Mouse (Mus musculus): ENCODE data around the gene Bnip3. TPM values are rescaled to one million over a fixed set of nuclear protein-coding genes. Genes with fewer than 3 reads are reported as not detected.

Bnip3 gene
- polyA plus RNA-seq, 1 experiment from 2014 or later, result 121 TPM

DNA sequence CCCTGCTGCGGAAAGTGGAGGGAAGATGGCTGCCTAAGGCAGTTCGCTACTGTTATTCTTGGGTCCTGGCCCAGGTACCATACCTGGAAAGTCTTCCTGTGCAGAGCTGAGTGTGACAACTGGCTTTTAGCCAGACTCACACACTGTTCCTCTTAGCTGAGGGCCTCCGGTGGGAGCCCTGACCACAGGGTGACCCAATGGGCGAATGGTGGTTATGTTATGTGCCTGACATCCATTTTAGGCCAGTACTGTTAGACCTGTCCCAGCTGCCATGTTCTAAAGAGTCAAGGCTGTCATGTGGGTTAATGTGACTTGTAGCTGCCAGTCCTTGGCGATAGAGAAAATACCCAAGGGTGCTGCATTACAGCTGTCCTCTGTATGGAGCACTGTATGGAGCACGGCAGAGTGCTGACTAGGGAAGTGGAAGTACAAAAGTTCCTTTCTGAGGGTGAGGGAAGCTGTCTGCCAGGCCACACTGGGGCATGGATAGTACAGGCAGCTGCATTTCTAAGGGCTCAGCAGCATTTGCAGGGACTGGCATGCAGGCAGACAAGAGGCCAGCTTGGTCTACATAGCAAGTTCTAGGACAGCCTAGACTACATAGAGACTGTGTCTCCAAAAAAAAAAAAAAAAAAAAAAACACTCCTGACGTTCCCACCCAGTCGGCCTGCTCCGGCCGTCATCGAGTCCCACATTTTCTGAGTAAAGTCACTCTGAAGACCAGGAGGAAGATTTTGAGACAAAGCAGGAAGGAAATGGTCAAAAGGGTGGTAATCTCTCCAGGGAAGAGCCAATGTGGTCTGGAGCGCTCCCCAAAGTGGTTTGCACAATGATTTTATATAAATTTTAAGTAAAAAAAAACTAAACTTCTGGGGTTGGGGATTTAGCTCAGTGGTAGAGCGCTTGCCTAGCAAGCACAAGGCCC lies 23.7 kb downstream of the Bnip3 start:
- H3K36me3 ChIP-seq (replicated peaks), result peaks cover 72% of the 10 kb centered on the region
- WGBS, result 92% methylated on average over 13 of the region's 13 CpGs

DNA sequence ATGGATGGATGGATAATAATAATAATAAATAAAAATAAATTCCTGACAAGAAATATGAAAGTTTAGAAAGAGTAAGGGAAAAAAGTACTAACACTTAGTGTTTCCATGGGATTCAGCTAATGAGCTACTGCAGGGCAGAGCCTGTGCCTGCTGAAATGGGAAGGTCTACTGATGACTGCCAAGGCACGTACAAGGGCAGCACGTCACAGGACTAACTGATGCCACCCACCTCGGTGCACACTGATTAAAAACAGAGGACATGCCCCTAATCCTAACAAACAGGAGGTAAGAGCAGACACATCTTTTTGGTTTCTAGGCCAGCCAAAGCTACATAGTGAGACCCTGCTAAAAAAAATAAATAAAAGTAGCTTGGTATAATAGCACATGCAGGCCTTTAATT lies 25.6 kb downstream of the Bnip3 start:
- DNase-seq (ENCODE audit: low spot score), result no peak
- H3K9me3 ChIP-seq, result no peaks in the 10 kb centered on the region
- no peaks in the 10 kb centered on the region for H3K27me3 ChIP-seq (replicated peaks; ENCODE audit: low read depth, poor library complexity, severe bottlenecking)
- peaks cover 84% of the 10 kb centered on the region for H3K36me3 ChIP-seq (replicated peaks)
- no peak overlapping the region for H3K4me3 ChIP-seq
- H3K4me1 ChIP-seq, result no peaks in the 10 kb centered on the region
- no peak overlapping the region for H3K27ac ChIP-seq (replicated peaks)
- 92% methylated on average over 3 of the region's 3 CpGs for WGBS

More for the DNA sequence above, 23.7 kb downstream of the Bnip3 start:
- Histone ChIP-seq H3K9me3 (no peaks in the 10 kb centered on the region), H3K4me3 (no peak overlapping the region), H3K27ac (replicated peaks) (no peak overlapping the region), H3K4me1 (no peaks in the 10 kb centered on the region), H3K27me3 (replicated peaks; ENCODE audit: low read depth, poor library complexity, severe bottlenecking) (no peaks in the 10 kb centered on the region)
- no peak for DNase-seq (ENCODE audit: low spot score)

- no peaks in the 10 kb centered on the region for H3K9me3 ChIP-seq
- WGBS, result 84% methylated on average over 3 of the region's 3 CpGs
- peaks cover 99% of the 10 kb centered on the region for H3K36me3 ChIP-seq (replicated peaks)
- H3K27me3 ChIP-seq (replicated peaks; ENCODE audit: low read depth, poor library complexity, severe bottlenecking), result no peaks in the 10 kb centered on the region
- no peak overlapping the region for H3K4me3 ChIP-seq
- H3K4me1 ChIP-seq, result no peaks in the 10 kb centered on the region
- H3K27ac ChIP-seq (replicated peaks), result no peak overlapping the region
- no peak for DNase-seq (ENCODE audit: low spot score)
Observed at GRCm38 (mm10) chr7:138875031-138875430, 34.3 kb downstream of the Bnip3 start.

DNA sequence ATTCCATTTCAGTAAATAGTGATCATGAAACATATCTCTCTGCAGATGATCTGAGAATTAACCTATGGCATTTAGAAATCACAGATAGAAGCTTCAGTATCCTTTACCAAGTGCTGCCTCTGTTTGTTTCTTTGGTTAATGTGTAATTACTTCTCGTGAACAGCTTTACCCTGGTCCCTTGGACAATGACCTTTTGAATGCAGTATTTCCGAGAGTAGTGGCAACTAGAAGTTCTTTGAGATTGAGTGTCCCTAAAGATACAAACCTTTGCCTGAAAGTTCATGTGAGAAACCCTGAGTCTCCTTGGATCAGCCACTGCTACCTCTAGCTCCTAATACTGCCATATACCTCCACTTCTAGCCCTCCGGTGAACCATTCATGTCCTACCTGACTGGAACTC lies 36.4 kb downstream of the Bnip3 start:
- 88% methylated on average over 3 of the region's 3 CpGs for WGBS
- Histone ChIP-seq H3K9me3 (no peaks in the 10 kb centered on the region), H3K4me1 (no peaks in the 10 kb centered on the region), H3K27me3 (replicated peaks; ENCODE audit: low read depth, poor library complexity, severe bottlenecking) (no peaks in the 10 kb centered on the region), H3K27ac (replicated peaks) (no peak overlapping the region), H3K4me3 (no peak overlapping the region), H3K36me3 (replicated peaks) (peaks cover 99% of the 10 kb centered on the region)
- DNase-seq (ENCODE audit: low spot score), result no peak

DNA sequence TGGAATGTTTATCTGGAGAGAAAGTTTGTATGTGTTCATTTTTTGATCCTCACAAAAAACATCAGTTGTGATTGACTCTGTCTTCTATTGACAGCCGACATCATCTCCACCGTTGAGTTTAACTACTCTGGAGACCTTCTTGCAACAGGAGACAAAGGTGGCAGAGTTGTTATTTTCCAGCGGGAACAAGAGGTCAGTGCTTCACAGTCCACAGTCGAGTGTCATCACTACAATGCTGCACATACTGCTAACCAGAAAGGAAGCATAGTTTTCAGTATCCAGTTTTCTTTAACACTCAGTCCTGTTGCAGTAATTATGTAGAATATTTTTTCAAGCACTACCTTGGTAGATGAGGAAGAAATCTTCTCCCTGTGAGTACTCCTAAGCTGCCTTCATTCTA lies 41.0 kb downstream of the Bnip3 start:
- peaks cover 11% of the 10 kb centered on the region for H3K4me1 ChIP-seq
- 92% methylated on average over 4 of the region's 4 CpGs for WGBS
- no peak overlapping the region for H3K27ac ChIP-seq (replicated peaks)
- H3K36me3 ChIP-seq (replicated peaks), result peaks cover 70% of the 10 kb centered on the region
- no peaks in the 10 kb centered on the region for H3K27me3 ChIP-seq (replicated peaks; ENCODE audit: low read depth, poor library complexity, severe bottlenecking)
- DNase-seq (ENCODE audit: low spot score), result no peak
- no peak overlapping the region for H3K4me3 ChIP-seq
- no peaks in the 10 kb centered on the region for H3K9me3 ChIP-seq

GRCm38 (mm10) chr7:138867286-138867685 lies 42.0 kb downstream of the Bnip3 start:
- DNase-seq (ENCODE audit: low spot score), result no peak
- H3K27me3 ChIP-seq (replicated peaks; ENCODE audit: low read depth, poor library complexity, severe bottlenecking), result no peaks in the 10 kb centered on the region
- H3K27ac ChIP-seq (replicated peaks), result no peak overlapping the region
- peaks cover 60% of the 10 kb centered on the region for H3K36me3 ChIP-seq (replicated peaks)
- no peaks in the 10 kb centered on the region for H3K9me3 ChIP-seq
- 65% methylated on average over 6 of the region's 6 CpGs for WGBS
- peaks cover 14% of the 10 kb centered on the region for H3K4me1 ChIP-seq
- no peak overlapping the region for H3K4me3 ChIP-seq

DNA sequence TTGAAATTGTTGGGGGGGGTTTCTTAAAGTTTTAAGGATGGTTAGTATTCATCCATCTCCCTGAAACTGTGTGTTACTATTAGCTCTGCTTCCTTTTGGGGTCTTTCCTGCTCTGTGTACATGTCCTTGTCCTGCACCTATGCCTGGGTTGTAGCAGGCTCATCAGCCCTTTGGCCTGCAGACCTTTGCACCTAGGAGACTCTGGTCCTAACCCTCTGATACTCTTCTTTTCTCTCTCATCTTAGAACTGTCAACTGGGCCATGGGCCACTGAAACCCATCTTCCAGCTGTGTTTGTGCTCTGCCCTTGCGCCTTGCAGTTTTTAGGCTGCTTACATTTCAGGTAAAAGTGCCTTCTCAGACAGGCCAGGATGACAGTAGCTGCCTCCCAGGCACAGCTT lies 44.5 kb downstream of the Bnip3 start:
- Histone ChIP-seq H3K27me3 (replicated peaks; ENCODE audit: low read depth, poor library complexity, severe bottlenecking) (no peaks in the 10 kb centered on the region), H3K36me3 (replicated peaks) (peaks cover 51% of the 10 kb centered on the region), H3K4me3 (no peak overlapping the region), H3K9me3 (no peaks in the 10 kb centered on the region), H3K27ac (replicated peaks) (no peak overlapping the region), H3K4me1 (peaks cover 14% of the 10 kb centered on the region)
- no peak for DNase-seq (ENCODE audit: low spot score)
- WGBS, result 89% methylated on average over 1 of the region's 1 CpGs

DNA sequence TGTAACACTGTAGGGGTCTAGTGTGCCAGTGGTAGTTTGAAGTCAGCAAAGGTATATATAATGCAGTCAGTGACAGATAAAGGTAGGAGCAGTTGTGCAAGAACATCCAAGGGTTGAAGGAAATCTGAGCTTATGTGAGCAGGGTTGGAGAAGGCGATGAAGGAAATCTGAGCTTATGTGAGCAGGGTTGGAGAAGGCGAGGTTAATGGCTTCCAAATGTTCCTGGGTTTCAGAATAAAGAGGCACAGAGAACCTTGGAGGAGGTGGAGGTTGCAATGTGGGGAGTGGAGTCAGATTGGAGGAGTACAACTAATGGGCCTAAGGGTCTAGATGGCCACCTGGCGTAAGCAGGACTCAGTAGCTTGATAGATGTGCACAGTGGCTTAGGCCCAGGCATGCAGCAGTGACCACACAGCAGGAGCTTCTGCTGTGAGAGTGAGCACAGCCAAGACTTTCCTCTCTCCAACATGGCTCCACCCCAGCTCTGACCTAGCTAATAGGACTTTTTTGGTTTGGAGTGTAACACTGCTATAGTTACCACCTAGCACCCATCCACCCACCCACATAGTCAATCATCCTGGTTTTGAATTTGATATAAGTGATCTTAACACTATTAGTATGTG lies 45.3 kb downstream of the Bnip3 start:
- peak overlapping the region; percentile 40; the same call in 1 of the 2 replicates for H3K27ac ChIP-seq (replicated peaks)
- H3K27me3 ChIP-seq (replicated peaks; ENCODE audit: low read depth, poor library complexity, severe bottlenecking), result no peaks in the 10 kb centered on the region
- no peaks in the 10 kb centered on the region for H3K9me3 ChIP-seq
- H3K4me1 ChIP-seq, result peaks cover 14% of the 10 kb centered on the region
- H3K36me3 ChIP-seq (replicated peaks), result peaks cover 49% of the 10 kb centered on the region
- WGBS, result 47% methylated on average over 3 of the region's 3 CpGs
- DNase-seq (ENCODE audit: low spot score), result peak; percentile 29
- H3K4me3 ChIP-seq, result no peak overlapping the region

DNA sequence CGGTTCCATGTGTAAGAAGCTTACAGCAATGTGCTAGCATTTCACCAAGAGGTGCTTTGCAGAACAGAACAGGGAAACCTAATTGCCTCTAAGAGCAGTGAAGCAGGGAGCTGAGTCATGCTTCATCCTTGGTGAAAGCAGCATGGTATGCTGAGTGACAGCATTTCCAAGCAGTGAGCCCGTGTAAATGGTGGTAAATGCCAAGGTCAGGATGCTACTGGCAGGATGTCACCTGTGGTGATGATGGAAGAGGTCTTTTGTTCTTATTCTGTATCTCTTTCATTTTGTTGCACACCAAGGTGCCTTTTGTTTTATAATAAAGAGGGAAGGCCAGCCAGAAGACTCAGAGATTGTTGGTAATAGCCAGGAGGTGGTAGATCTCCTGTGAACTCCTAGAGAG lies 52.6 kb downstream of the Bnip3 start:
- 82% methylated on average over 2 of the region's 2 CpGs for WGBS
- DNase-seq (ENCODE audit: low spot score), result no peak
- Histone ChIP-seq H3K36me3 (replicated peaks) (peaks cover 88% of the 10 kb centered on the region), H3K27me3 (replicated peaks; ENCODE audit: low read depth, poor library complexity, severe bottlenecking) (no peaks in the 10 kb centered on the region), H3K4me3 (no peak overlapping the region), H3K9me3 (no peaks in the 10 kb centered on the region), H3K4me1 (no peaks in the 10 kb centered on the region), H3K27ac (replicated peaks) (no peak overlapping the region)

GRCm38 (mm10) chr7:138854201-138854600 lies 55.1 kb downstream of the Bnip3 start:
- 93% methylated on average over 2 of the region's 2 CpGs for WGBS
- Histone ChIP-seq H3K36me3 (replicated peaks) (peaks cover 91% of the 10 kb centered on the region), H3K4me3 (no peak overlapping the region), H3K27me3 (replicated peaks; ENCODE audit: low read depth, poor library complexity, severe bottlenecking) (no peaks in the 10 kb centered on the region), H3K4me1 (peaks cover 5% of the 10 kb centered on the region; the same call in 1 of the 2 replicates), H3K9me3 (no peaks in the 10 kb centered on the region), H3K27ac (replicated peaks) (no peak overlapping the region)
- no peak for DNase-seq (ENCODE audit: low spot score)

DNA sequence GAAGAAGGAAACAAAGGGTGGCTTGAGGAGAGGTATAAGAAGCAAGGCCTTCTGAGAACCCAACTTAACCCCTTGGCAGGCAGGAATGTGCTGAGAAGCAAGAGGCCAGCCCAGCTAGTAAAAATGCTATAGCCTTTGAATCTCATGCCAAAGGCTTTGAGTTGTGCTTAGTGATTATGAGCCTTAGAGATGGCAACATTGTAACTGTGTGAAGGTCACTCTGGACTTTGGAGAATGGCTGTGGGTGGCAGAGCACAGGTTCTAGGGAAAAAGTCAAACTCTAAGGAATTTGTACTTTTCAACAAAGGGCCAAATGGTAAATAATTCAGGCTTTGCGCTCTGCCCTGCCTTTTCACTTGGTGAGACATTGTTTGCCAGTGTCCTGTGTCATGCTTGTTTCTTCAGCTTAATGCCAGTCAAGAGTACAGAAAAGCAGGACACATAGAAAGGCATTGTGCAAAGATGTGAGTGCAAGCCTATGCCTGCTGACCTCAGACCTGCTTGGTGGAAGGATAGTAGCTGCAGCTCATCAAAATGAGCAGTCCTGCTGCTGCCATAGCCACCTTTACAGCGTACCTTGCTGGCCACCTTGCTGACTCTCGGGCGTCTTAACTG lies 55.8 kb downstream of the Bnip3 start:
- Histone ChIP-seq H3K27me3 (replicated peaks; ENCODE audit: low read depth, poor library complexity, severe bottlenecking) (no peaks in the 10 kb centered on the region), H3K9me3 (no peaks in the 10 kb centered on the region), H3K4me1 (peaks cover 5% of the 10 kb centered on the region; the same call in 1 of the 2 replicates), H3K36me3 (replicated peaks) (peaks cover 89% of the 10 kb centered on the region), H3K4me3 (no peak overlapping the region), H3K27ac (replicated peaks) (no peak overlapping the region)
- DNase-seq (ENCODE audit: low spot score), result no peak
- 96% methylated on average over 4 of the region's 4 CpGs for WGBS

- Histone ChIP-seq H3K27ac (replicated peaks) (no peak overlapping the region), H3K4me3 (no peak overlapping the region), H3K9me3 (no peaks in the 10 kb centered on the region), H3K36me3 (replicated peaks) (peaks cover 63% of the 10 kb centered on the region), H3K4me1 (peaks cover 23% of the 10 kb centered on the region), H3K27me3 (replicated peaks; ENCODE audit: low read depth, poor library complexity, severe bottlenecking) (no peaks in the 10 kb centered on the region)
- no peak for DNase-seq (ENCODE audit: low spot score)
Observed at GRCm38 (mm10) chr7:138850083-138850482, 59.2 kb downstream of the Bnip3 start.

Data from embryonic facial prominence, embryonic 10.5 days (tissue).